Mouse (Mus musculus) WW6 (cell line): ENCODE measurements around the gene Art3.
A peak's percentile ranks its signal among the peaks of the same experiment; 100 is the strongest.

Experiments used
- DNase-seq: peaks from one replicate; pipeline ENCODE4 v3.0.0-alpha.2; 2013; ENCODE audit warnings: low read depth, low spot score

Gene Art3

DNA sequence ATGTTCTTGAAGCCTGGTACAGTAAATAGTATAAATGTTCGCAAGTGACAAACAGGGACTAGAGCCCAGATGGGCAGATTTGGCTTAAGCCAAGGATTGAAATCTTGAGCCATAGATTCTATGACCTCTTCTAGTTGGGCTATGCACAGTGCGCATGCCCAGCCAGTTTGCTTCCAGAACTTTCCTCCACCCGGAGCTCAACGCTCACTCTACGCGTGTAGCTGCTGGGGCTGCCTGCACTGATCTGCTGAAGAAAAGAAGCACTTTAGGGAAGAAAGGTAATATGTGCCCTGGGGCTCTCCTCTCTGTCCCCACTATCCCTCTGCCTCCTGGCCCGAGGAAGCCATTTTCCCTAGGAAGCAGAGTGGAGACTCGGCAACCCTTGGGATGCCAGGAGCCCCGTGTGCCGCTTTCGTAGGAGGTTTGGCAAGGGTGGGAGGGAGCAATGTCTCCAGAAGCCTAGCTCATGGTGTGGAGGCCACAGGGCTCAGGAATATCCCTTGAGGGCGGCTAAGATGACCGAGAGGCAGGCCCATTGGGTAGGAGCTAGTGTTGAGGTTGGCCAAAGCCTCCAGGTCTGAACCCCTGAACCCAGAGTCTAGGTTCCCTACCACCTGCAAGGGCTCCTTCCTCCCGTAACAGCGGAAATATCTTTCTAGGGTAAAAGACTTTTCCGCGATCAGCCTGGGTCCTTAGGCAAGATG, at the start of gene Art3:
TSS of gene Art3 (plus strand) at position 193 of the 704 bp plus-strand sequence.
- DNase-seq = no peak

DNA sequence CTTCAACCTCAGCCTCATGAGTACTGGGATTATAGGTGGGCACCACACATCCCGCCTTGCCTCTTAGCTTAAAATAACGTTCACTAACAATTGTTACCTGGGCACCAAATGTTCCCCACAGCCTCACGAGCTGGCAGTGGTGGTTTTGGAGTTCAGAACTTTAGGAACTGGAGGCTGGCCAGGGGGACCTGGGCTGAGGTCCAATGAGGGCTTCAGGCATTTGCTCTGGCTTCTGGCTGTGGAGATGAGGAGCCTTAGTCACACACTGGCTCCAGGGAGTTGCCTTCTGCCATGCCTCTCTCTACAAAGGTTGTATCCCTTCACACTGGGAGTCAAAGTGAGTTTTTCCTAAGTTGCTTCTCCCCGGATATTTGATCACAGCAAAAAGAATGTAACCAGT, 49.1 kb upstream of the Art3 start:
- no peak for DNase-seq

DNA sequence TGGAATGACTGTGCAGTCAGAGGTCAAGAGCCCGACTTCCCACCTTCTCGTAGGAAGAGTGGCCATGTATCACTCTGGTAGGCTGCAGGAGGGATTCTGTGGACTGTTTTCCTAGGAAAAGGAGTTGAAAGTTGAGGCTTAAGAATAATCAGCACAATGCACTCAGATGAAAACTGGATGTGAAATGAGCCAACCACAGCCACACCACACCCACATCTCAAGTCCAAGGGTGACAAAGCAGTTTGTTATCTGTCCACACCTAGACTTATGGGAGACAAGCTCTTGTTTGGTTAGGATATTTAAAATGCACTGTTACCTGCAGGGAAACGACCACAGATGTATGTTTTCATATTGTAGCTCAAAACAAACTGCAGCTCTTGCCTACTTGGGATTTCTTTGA, 48.5 kb upstream of the Art3 start:
- no peak for DNase-seq

DNA sequence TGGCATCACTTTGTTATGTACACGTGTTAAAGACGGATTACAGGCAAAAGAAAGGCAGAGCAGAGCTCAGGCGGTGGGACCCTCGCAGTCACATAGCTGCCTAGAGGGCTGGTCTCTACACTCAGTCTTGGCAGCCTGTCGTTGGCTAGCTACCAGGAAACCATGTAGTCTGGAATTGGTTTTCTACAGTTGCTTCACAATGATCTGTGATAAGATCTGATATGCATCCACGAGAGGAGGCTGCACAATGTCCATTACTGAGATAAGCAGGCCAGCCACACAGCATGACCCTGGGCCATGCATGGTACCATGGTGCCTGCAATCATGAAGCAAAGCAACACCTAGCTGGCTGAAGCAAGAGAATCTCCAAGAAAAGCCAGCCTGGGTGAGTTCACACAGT, 43.8 kb upstream of the Art3 start:
- DNase-seq = no peak

GRCm38 (mm10) chr5:92291652-92292414, 39.8 kb upstream of the Art3 start:
- DNase-seq = no peak

- DNase-seq = no peak
Observed at GRCm38 (mm10) chr5:92294525-92294924, 37.1 kb upstream of the Art3 start.

DNA sequence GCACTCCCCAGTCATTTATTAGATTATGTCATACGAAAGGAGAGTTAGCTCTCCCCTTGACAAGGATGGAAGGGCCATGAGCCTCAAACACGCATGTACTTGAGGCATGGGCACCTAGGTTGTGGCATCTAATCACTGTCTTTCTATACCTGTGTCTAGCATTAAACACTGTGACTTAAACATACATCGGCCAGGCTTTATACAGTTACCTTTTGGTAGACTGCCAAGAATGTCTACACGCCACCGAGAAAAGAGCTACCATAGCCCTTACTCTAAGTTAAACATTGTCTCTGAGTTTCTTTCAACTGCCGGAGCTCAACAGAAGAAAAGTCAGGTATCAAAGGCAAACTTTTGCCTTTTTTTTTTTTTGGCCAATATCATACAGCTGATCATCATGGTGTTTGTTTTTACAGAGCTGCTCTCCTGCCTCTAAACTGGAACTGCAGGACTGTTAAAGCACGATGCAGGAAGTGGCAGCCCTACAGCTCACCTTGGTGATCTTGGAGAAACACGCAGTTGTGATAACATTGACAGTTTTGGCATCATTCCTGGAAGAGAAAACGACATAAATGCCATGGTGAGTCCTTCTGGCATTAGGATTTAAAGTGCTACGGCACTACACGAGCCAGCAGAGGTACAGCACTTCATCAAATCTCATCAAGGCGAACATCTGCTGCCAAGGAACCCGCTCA, 29.3 kb upstream of the Art3 start:
- no peak for DNase-seq

DNA sequence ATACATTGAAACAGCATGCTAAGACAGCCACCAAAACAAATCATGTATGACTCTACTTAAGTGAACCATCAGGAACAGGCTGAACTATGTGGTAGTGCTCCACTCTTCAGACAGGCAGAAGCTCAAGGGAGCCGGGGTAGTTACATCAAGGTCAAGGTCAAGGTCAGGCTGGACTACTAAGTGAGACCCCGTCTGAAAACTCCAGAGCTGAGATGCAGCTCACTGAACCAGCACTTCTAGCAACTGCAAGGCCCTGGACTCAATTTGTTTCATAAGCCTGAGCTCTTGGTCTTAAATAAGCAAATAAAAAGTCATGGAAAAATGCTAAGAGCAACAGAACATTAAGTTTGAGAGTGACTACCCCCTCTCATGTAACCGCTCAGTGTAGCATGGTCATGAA, 27.3 kb upstream of the Art3 start:
- DNase-seq = no peak

DNA sequence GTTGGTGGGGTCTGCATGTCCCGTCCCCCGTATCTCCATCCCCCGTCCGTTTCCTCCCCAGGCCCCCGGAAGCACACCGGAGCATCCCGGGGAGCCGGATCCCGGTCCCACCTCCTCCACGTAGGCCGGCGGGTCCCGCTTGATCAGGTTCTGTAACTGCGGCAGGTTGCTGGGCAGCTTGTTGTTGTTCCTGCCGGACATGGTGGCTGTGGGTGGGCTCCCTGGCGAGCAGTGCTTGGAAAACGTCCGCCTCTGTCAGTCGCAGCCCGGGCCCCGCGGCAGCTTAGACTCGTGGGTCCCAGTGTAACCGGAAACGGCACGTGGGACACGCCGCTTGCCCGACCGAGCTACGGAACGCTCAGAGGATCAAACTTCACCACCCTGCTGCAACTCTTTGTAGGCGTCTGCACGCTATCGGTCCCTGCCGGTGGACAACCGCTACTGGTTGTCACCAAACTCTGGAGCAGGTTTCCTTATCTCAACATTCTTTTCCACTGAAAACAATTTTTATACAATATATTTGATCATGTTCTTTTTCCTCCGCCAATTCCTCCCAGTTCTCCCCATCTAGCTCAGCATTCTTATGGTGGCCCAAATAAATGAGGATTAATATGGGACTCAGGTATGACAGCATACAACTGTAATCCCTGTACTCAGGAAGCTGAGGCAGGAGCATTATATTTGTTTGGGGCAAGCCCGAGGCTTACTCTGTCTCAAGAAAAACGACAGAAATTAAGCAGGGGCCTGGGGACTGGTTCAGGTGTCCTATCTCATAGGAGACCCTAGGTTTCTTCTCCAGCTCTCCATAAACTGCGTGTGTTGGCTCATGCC, 21.7 kb upstream of the Art3 start, which contains the start of gene Sdad1:
TSS of gene Sdad1 (minus strand) at position 799 of the 831 bp plus-strand sequence.
- peak; percentile 86 for DNase-seq

GRCm38 (mm10) chr5:92312046-92312715, 19.4 kb upstream of the Art3 start:
- DNase-seq = peak; percentile 43

GRCm38 (mm10) chr5:92313776-92314175, 17.9 kb upstream of the Art3 start:
- no peak for DNase-seq

GRCm38 (mm10) chr5:92318119-92318518, 13.5 kb upstream of the Art3 start:
- DNase-seq = no peak

- no peak for DNase-seq
Observed at GRCm38 (mm10) chr5:92318596-92318995, 13.0 kb upstream of the Art3 start.

DNA sequence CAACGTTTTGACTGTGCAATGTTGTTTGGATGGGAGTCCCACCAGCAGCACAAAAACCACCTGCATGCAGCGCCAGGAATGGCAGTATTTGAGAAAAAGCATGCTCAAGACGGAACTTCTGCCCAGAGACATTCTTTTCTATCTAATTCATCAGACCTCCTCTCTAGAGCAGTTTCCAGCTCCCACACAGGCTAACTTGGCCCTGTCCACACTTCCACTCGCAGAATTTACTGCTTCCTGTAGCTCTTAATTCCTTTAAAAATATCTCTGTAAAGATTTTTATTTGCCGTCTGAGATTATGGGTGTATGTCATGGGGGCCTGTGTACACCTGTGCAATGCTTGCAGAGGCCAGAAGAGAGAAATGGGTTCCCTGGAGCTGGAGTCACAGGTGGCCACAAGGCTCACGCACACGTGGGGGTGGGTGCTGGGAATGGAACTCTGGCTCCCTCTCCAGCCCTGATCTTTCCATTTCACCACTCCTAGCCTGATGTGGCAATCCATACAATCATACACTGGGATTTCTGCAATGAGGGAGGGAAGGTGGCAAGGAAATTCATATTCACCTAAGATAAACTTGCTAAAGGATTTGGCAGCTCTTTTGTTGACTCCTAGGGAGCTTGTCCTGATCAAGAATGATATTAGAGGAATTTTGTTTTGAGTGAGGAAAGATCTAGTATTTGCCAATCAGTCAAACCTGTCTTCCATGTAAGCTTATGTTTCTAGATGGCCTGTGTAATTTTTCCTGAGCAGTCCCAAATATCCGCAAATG, 9.8 kb upstream of the Art3 start:
- DNase-seq = no peak

- no peak for DNase-seq
Observed at GRCm38 (mm10) chr5:92322612-92323011, 9.0 kb upstream of the Art3 start.

DNA sequence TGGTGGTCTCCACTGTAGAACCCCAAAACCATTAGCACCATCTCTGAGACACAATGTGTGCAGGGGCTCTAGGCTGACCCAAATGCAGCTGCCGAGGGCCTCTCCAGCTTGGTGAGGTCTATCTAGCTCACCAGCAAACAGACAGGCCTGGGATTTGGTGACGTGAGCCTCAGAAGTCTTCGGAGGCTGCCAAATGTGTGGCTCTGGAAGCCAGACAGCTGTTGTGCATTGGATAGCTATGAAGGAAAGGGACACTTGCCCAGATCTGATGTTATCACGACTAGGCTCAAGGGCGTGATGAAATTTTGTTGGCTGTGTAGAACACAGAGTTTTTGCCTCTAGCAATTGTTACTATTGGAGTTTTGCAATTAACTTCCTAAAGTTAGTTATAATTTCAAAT, 8.4 kb upstream of the Art3 start:
- DNase-seq = no peak

GRCm38 (mm10) chr5:92327367-92327766, 4.3 kb upstream of the Art3 start:
- DNase-seq = no peak

- no peak for DNase-seq
Observed at GRCm38 (mm10) chr5:92327929-92328328, 3.7 kb upstream of the Art3 start, which contains the start of gene Cxcl9. Gene Cxcl9 (minus strand): TSS chr5:92328079.

DNA sequence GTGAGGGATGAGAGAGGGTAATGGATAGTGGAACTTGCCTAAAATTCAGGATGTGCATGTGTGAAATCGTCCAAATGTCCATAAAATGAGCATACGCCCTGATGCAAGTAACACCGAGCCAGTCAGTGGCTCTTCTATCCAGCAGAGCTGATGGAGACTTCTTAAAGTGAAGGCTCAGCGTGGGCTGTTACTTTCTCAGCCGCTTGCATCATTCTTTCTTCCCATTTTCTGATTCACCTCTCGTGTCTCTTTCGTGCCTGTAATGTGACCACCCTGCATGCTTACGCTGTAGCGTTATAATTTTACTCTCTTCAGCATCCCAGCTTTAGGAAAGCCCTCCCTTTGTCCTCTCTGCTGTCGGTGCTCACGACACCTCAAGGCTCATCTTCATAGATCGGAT, 505 bp upstream of the Art3 start:
- no peak for DNase-seq

GRCm38 (mm10) chr5:92332359-92332840, 773 bp downstream of the Art3 start:
- DNase-seq = no peak
